Mouse (Mus musculus) CH12.LX (cell line): ENCODE results near the gene Maip1. TPM values are rescaled to one million over a fixed set of nuclear protein-coding genes. Genes with fewer than 3 reads are reported as not detected.

Experiments used
- DNase-seq: peaks from one replicate; pipeline ENCODE4 v3.0.0-alpha.2; 2013; ENCODE audit errors: extremely low read depth
- H3K27ac ChIP-seq: 2 replicates; pipeline ENCODE4 v1.5.1; 2012; ENCODE audit warnings: low read depth, mild to moderate bottlenecking, control low read depth, moderate library complexity; ENCODE audit not compliant: insufficient read depth
- H3K27me3 ChIP-seq: replicated peaks from 2 replicates; pipeline ENCODE3; 2012; ENCODE audit warnings: inconsistent platforms
- H3K36me3 ChIP-seq, 2 experiments: replicated peaks in 1 of 2; 2 replicates each; pipeline versions ENCODE3 to v1.6.1; 2012; ENCODE audit warnings: inconsistent platforms in 1 of 2, low read length in 1 of 2, mild to moderate bottlenecking in 1 of 2, mixed read lengths in 1 of 2, moderate library complexity in 1 of 2; ENCODE audit not compliant: control insufficient read depth in 1 of 2, insufficient read depth in 1 of 2
- H3K4me1 ChIP-seq, 2 experiments: 2 replicates each; pipeline ENCODE4 v1.6.1; 2012; ENCODE audit warnings: inconsistent platforms in 1 of 2, moderate library complexity in 1 of 2; ENCODE audit not compliant: insufficient read depth in 2 of 2, control insufficient read depth in 1 of 2
- H3K4me2 ChIP-seq: 2 replicates; pipeline ENCODE4 v1.6.1; 2012; ENCODE audit warnings: low read depth, mild to moderate bottlenecking, control low read depth; ENCODE audit not compliant: poor library complexity, insufficient read depth, severe bottlenecking
- H3K4me3 ChIP-seq, 3 experiments: fragments of 150-350 bp in 1 of 3; sonication (generic) in 1 of 3; replicated peaks in 1 of 3; 2 replicates each; pipeline versions ENCODE3 to v1.5.1; 2011 to 2012; ENCODE audit warnings: low read depth in 2 of 3, low read length in 2 of 3, mild to moderate bottlenecking in 2 of 3, moderate library complexity in 2 of 3, control low read depth in 1 of 3, improper control_type of control experiment in 1 of 3, inconsistent platforms in 1 of 3, mixed read lengths in 1 of 3; ENCODE audit not compliant: poor library complexity in 1 of 3
- H3K79me2 ChIP-seq: replicated peaks from 2 replicates; pipeline ENCODE4 v1.6.1; 2012; ENCODE audit warnings: mild to moderate bottlenecking, moderate library complexity; ENCODE audit not compliant: control insufficient read depth, poor library complexity, insufficient read depth, severe bottlenecking; ENCODE audit errors: extremely low read depth
- H3K9ac ChIP-seq: 2 replicates; pipeline ENCODE4 v1.6.1; 2012; ENCODE audit warnings: low read depth, mild to moderate bottlenecking, control low read depth, moderate library complexity; ENCODE audit not compliant: insufficient read depth
- H3K9me3 ChIP-seq: replicated peaks from 2 replicates; pipeline ENCODE3; 2012; ENCODE audit warnings: low read length, inconsistent platforms, mixed read lengths
- BHLHE40 ChIP-seq: IDR thresholded peaks from 2 replicates; pipeline ENCODE4 v1.6.1; 2011; ENCODE audit warnings: mild to moderate bottlenecking, low read depth, low read length, improper control_type of control experiment
- CHD2 ChIP-seq: IDR thresholded peaks from 2 replicates; pipeline ENCODE4 v1.6.1; 2011; ENCODE audit warnings: low read length, improper control_type of control experiment
- CTCF ChIP-seq, 2 experiments: IDR thresholded peaks in 1 of 2; conservative IDR thresholded peaks in 1 of 2; 2 replicates each; pipeline ENCODE4 v1.5.1; 2011 to 2012; ENCODE audit warnings: low read depth in 2 of 2, low read length in 2 of 2, improper control_type of control experiment in 1 of 2, inconsistent platforms in 1 of 2, mild to moderate bottlenecking in 1 of 2, moderate library complexity in 1 of 2
- EP300 ChIP-seq: IDR thresholded peaks from 2 replicates; pipeline ENCODE4 v1.6.1; 2011; ENCODE audit warnings: low read length, improper control_type of control experiment
- GABPA ChIP-seq: IDR thresholded peaks from 2 replicates; pipeline ENCODE4 v1.6.1; 2012; ENCODE audit warnings: low read depth, low read length, improper control_type of control experiment, inconsistent platforms; ENCODE audit not compliant: insufficient replicate concordance
- IRF4 ChIP-seq: IDR thresholded peaks from 2 replicates; pipeline ENCODE4 v1.6.1; 2014; ENCODE audit warnings: low read depth, mild to moderate bottlenecking, inconsistent platforms, low read length, improper control_type of control experiment
- KAT2A ChIP-seq: IDR thresholded peaks from 2 replicates; pipeline ENCODE4 v1.6.1; 2012; ENCODE audit warnings: low read length, improper control_type of control experiment, inconsistent platforms; ENCODE audit not compliant: insufficient replicate concordance
- MAFK ChIP-seq: IDR thresholded peaks from 2 replicates; pipeline ENCODE4 v1.6.1; 2011; ENCODE audit warnings: low read length, improper control_type of control experiment; ENCODE audit not compliant: insufficient replicate concordance
- MEF2A ChIP-seq: IDR thresholded peaks from 2 replicates; pipeline ENCODE4 v1.6.1; 2014; ENCODE audit warnings: low read depth, mild to moderate bottlenecking, inconsistent platforms, low read length, improper control_type of control experiment, borderline replicate concordance
- NELFE ChIP-seq: IDR thresholded peaks from 2 replicates; pipeline ENCODE4 v1.6.1; 2011; ENCODE audit warnings: low read depth, low read length, improper control_type of control experiment
- PAX5 ChIP-seq: IDR thresholded peaks from 2 replicates; pipeline ENCODE4 v1.6.1; 2012; ENCODE audit warnings: low read length, inconsistent platforms, mixed read lengths
- POLR2A ChIP-seq: IDR thresholded peaks from 2 replicates; pipeline ENCODE4 v1.6.1; 2011; ENCODE audit warnings: low read depth, mild to moderate bottlenecking, improper control_type of control experiment, low read length
- POLR2AphosphoS2 ChIP-seq: IDR thresholded peaks from 2 replicates; pipeline ENCODE4 v1.6.1; 2011; ENCODE audit warnings: low read depth, low read length, improper control_type of control experiment
- RAD21 ChIP-seq: IDR thresholded peaks from 2 replicates; pipeline ENCODE4 v1.6.1; 2011; ENCODE audit warnings: low read depth, mild to moderate bottlenecking, low read length, improper control_type of control experiment, moderate library complexity
- RCOR1 ChIP-seq: conservative IDR thresholded peaks from 2 replicates; pipeline ENCODE4 v1.6.1; 2012; ENCODE audit warnings: low read depth, mild to moderate bottlenecking, inconsistent platforms, low read length, improper control_type of control experiment
- TCF12 ChIP-seq: IDR thresholded peaks from 2 replicates; pipeline ENCODE4 v1.6.1; 2014; ENCODE audit warnings: low read depth, mild to moderate bottlenecking, inconsistent platforms, low read length, improper control_type of control experiment
- ZC3H11A ChIP-seq: IDR thresholded peaks from 2 replicates; pipeline ENCODE4 v1.6.1; 2012; ENCODE audit warnings: low read depth, mild to moderate bottlenecking, inconsistent platforms, low read length, improper control_type of control experiment
- ZMIZ1 ChIP-seq: IDR thresholded peaks from 2 replicates; pipeline ENCODE4 v1.6.1; 2012; ENCODE audit warnings: low read depth, mild to moderate bottlenecking, inconsistent platforms, low read length, improper control_type of control experiment
- ZNF384 ChIP-seq: IDR thresholded peaks from 2 replicates; pipeline ENCODE4 v1.6.1; 2012; ENCODE audit warnings: low read depth, low read length, improper control_type of control experiment, inconsistent platforms
- dilution Hi-C: fragments of 300-500 bp; cut with MboI; formaldehyde crosslinking; loops from 2 replicates; pipeline ENCODE4 v1.14.3; 2020; ENCODE audit warnings: low sequenced_read_pairs; ENCODE audit not compliant: extremely low pct_unique_long_range_greater_than_20kb, extremely low pct_ligation_motif_present
- in situ Hi-C: fragments of 300-500 bp; cut with MboI; formaldehyde crosslinking; loops from 3 replicates; pipeline ENCODE4 v1.14.3; 2019; ENCODE audit warnings: low sequenced_read_pairs, low pct_ligation_motif_present, low pct_unique_long_range_greater_than_20kb, mixed read lengths
- polyA plus RNA-seq: library from polyadenylated mRNA; unstranded; fragments of >175 nt; gene quantifications from 2 replicates; pipeline ENCODE4 v1.2.1, GENCODE M21; 2012; ENCODE audit warnings: low read depth; ENCODE audit not compliant: insufficient read length
- total RNA-seq, 2 experiments: library from RNA; depleted of rRNA; stranded (reverse); fragments of 300-350 nt in 1 of 2; fragments of >200 nt in 1 of 2; gene quantifications; 2 replicates each; pipeline ENCODE4 v1.2.3; 2012 to 2014

The Maip1 gene
- total and polyA plus RNA-seq, 3 experiments = 7.0 to 15.5 (median 13.9) TPM

GRCm38 (mm10) chr1:57439026-57439425 lies 32.9 kb downstream of the Maip1 start:
- no peak overlapping the region for H3K4me2 ChIP-seq
- DNase-seq = no peak
- H3K9me3 ChIP-seq = no peaks in the 10 kb centered on the region
- H3K9ac ChIP-seq = no peak overlapping the region
- in situ Hi-C loops (no loop called here), dilution Hi-C loops (no loop called here)
- no peak for TF ChIP-seq ZC3H11A
- no peak for TF ChIP-seq RAD21
- no peak for TF ChIP-seq GABPA
- TF ChIP-seq NELFE = no peak
- TF ChIP-seq POLR2AphosphoS2 = no peak
- no peak for TF ChIP-seq IRF4
- TF ChIP-seq RCOR1 = no peak
- no peak for TF ChIP-seq MEF2A
- no peak for TF ChIP-seq MAFK
- no peak for TF ChIP-seq KAT2A
- H3K27me3 ChIP-seq = no peaks in the 10 kb centered on the region
- H3K36me3 ChIP-seq = no peaks in the 10 kb centered on the region
- H3K79me2 ChIP-seq = no peaks in the 10 kb centered on the region
- H3K4me3 ChIP-seq = no peak overlapping the region
- H3K4me1 ChIP-seq = no peaks in the 10 kb centered on the region
- no peak overlapping the region for H3K27ac ChIP-seq

- DNase-seq = no peak
- H3K9ac ChIP-seq = no peak overlapping the region
- TF ChIP-seq ZNF384 = no peak
- TF ChIP-seq KAT2A = no peak
- TF ChIP-seq ZC3H11A = no peak
- no peak for TF ChIP-seq BHLHE40
- TF ChIP-seq PAX5 = no peak
- TF ChIP-seq CHD2 = no peak
- TF ChIP-seq EP300 = no peak
- no peak for TF ChIP-seq CTCF (conservative IDR thresholded peaks at IDR 0.05 in 1 of 2, IDR thresholded peaks at IDR 0.05 in 1 of 2; ENCODE audit: low read depth in 2 of 2, low read length in 2 of 2)
- no peak for TF ChIP-seq GABPA
- no peak for TF ChIP-seq ZMIZ1
- TF ChIP-seq POLR2A = no peak
- no peak for TF ChIP-seq TCF12
- TF ChIP-seq, all 38 proteins: peak for 0
- Histone ChIP-seq H3K4me1 (no peaks in the 10 kb centered on the region), H3K27ac (no peak overlapping the region), H3K79me2 (no peaks in the 10 kb centered on the region), H3K4me2 (no peak overlapping the region), H3K36me3 (no peaks in the 10 kb centered on the region), H3K27me3 (no peaks in the 10 kb centered on the region), H3K4me3 (no peak overlapping the region), H3K9me3 (no peaks in the 10 kb centered on the region)
- in situ Hi-C loops = no loop called here
- dilution Hi-C loops = no loop called here
Observed at GRCm38 (mm10) chr1:57440771-57441170, 34.6 kb downstream of the Maip1 start.
